Mouse (Mus musculus) ES-E14 (cell line): ENCODE data around the gene BC049715.
"Not testable (repeated sequence)": the region's sequence is repeated elsewhere in the genome, so short reads cannot be mapped to it uniquely, and the experiment has no call there.

Source experiments
- CHD2 ChIP-seq: IDR thresholded peaks from 2 replicates; pipeline ENCODE4 v1.6.1; 2014; ENCODE audit warnings: mild to moderate bottlenecking, low read depth, low read length, inconsistent platforms
- MAFK ChIP-seq: IDR thresholded peaks from 2 replicates; pipeline ENCODE4 v1.6.1; 2014; ENCODE audit warnings: mild to moderate bottlenecking, low read depth, low read length, inconsistent platforms; ENCODE audit not compliant: insufficient read depth
- ZC3H11A ChIP-seq: IDR thresholded peaks from 2 replicates; pipeline ENCODE4 v1.6.1; 2012; ENCODE audit warnings: low read depth, mild to moderate bottlenecking, inconsistent platforms, low read length, borderline replicate concordance
- ZNF384 ChIP-seq: IDR thresholded peaks from 2 replicates; pipeline ENCODE4 v1.6.1; 2012; ENCODE audit warnings: low read depth, low read length, inconsistent platforms

GRCm38 (mm10) chr6:136797874-136798693 is 29.3 kb upstream of the BC049715 start:
- TF ChIP-seq ZNF384, MAFK, CHD2, ZC3H11A: not testable (repeated sequence)
